Mouse (Mus musculus): Measurements from ENCODE around the gene Crybb2. TPM values are rescaled to one million over a fixed set of nuclear protein-coding genes. Genes with fewer than 3 reads are reported as not detected.
A peak's percentile ranks its signal among the peaks of the same experiment; 100 is the strongest.

The Crybb2 gene
- total RNA-seq, 2 experiments from 2014 or later = not detected

- intact Hi-C loops (cut with DNase I) = no loop called here
- DNase-seq = no peak
Observed at GRCm38 (mm10) chr5:113038601-113039000, 31.3 kb downstream of the Crybb2 start.

DNA sequence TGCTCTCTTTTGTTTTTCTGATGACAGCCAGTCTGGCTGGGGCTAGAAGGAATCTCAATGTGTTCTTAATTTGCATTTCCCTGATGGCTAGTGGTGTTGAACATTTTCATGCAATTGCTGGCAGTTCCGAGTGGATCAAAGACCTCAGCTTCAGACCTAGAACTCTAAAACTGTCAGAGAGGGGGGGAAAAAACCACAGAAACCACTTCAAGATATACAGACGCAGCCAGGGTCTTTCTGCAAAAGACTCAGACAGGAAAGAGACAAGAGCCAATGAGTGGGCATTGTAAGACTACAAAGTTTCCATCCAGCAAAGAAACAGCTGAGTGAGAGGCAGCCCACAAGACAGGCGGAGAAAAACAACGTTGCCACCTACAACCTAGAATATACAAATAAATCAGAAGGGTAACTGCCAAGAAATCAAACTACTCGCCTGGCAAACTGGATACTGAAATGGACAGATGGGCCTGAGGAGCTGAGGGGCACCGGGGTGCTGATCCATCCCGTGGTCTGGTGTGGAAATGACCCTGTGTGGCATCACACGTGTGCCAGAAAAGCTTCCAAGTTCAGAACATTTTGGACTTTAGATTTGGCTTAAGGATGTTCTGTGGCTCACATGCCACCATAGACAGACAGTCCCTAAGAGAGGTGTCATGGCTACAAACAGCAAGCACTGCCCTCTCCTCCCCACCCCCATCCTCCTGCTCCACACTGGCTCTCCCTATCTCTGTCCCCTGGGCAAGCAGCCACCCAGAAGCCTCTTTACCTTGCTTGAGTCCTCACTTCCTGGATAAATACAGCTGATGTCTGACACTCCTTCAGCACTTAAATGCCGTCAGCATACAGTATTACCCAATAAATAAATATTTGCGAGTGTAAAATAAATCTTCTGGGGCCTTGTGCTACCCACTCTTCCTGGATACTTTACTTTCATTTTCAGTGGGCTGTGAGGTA is 34.5 kb downstream of the Crybb2 start:
- DNase-seq = peak in 1 of 2 experiments; percentile 47

DNA sequence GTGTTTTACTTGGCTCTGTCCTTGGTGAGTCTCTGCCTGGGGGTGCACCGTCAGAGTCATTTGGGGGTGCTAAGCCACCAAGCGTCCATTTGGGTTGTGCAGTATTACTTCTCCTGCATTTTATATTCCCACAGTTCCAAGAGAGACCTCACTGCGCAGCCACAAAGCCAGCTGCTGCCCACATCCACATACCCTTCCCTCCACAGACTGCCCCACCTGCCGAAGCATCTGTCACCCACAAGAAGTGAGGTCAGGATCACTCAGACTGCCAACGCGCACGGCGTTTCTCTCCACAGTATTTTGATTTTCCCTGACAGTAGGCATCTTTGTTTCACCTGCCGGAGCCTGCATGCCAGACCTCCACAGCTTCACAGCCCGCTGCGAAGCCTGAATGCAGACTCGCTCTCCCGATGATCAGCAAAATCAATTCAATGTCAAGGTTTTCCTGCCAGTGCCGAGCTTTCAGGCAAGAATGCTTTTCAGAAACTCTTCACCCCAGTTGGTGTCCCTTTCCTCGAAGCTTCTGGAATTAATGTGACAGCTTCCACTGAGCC is 38.6 kb downstream of the Crybb2 start:
- intact Hi-C loops (cut with DNase I) = no loop called here
- DNase-seq = no peak

More for the DNA sequence above, 34.5 kb downstream of the Crybb2 start:
- intact Hi-C loops (cut with DNase I) = no loop called here

DNA sequence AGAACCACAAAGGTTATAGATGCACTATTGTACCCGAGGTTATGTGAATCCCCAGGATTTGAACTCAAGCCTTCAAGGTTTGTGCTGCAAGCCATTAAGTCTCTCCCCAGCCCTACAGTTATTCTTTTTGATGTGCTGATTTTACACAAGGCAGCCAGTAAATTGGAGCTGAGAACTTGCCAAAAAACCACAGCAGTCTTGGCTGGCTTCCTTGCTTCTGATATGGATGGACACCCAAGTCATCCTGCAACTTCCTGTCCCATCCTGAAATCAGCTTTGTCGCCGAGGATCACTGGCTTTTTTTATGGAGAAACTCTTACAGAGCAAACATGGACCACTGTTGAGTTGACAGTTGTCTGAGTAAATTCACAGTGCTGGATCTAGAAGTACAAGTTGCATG is 39.8 kb downstream of the Crybb2 start:
- DNase-seq = no peak
- intact Hi-C loops (cut with DNase I) = no loop called here

GRCm38 (mm10) chr5:113026706-113027105 is 43.2 kb downstream of the Crybb2 start:
- intact Hi-C loops (cut with DNase I) = no loop called here
- no peak for DNase-seq

- intact Hi-C loops (cut with DNase I) = no loop called here
- DNase-seq = peak; percentile 63 to 70
Observed at GRCm38 (mm10) chr5:113024154-113024764, 45.7 kb downstream of the Crybb2 start.

DNA sequence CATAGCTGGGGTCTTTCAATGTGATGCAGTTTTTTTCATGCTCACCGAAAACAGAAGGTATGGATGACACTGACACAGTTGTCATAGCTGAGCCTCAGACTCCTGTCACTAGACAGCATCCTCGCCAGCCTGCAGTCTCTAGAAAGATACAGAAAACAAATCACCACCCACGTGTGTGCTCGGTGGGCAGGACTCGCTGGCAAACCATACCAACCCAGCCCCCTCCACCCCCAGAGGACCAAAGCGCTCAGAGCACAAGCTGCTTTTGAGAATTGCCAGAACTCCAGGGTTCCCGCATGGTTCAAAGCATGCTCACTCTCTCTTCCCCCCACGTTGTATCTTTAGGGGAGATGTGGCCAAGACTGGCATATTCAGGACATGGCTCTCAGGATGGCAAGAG is 51.7 kb downstream of the Crybb2 start:
- DNase-seq = no peak
- intact Hi-C loops (cut with DNase I) = loop anchor here (5.0 kb wide), 1 partner anchor 86 kb away; no protein-coding TSS in a partner anchor

GRCm38 (mm10) chr5:113017004-113017403 is 52.9 kb downstream of the Crybb2 start:
- no peak for DNase-seq
- intact Hi-C loops (cut with DNase I) = loop anchor here (5.0 kb wide), 1 partner anchor 85 kb away; no protein-coding TSS in a partner anchor

DNA sequence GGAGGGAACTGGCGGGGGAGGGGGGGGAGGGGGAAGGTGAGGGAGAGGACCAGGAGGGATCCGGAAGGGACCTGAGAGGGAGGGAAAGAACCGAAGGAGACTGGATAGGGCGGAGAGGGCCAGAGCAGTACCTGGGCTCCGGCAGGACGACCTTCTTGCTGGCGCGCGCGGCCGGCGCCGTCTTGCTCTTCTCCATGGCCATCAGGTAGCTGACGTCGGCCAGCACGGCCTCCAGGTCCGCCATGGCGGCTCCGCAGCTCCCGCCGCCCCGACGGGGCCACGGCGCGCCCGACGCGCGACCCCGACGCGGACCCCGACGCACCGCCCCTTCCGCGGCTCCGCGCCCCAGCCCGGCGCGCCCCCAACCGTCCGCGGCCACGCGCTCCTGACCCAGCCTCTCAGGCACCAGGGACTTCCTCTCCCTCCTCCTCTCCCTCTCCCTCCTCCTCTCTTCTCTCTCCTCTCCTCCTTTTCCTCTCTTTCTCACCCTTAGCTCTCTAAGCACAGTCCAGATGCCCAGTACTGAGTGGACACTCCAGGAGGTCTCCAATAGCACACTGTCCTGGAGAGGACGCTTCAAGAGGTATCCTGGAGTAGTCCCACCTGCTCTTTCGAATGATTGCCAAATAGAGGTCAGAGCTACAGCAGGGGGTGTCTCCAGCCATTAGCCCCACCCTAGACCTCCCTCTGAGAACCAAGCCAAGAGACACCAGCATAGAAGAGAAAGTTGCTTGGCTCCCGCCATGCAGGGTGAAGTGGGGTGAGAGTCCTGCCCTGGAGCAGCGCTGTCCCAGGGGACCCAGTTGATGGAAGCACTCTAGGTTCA is 54.5 kb downstream of the Crybb2 start, which contains the start of gene Grk3:
TSS of gene Grk3 (minus strand) at position 556 of the 826 bp plus-strand sequence.
- peak; percentile 58 to 72 for DNase-seq
- intact Hi-C loops (cut with DNase I) = loop anchor here (2.0 to 5.0 kb wide), 2 partner anchors 83 to 145 kb away; no protein-coding TSS in a partner anchor

DNA sequence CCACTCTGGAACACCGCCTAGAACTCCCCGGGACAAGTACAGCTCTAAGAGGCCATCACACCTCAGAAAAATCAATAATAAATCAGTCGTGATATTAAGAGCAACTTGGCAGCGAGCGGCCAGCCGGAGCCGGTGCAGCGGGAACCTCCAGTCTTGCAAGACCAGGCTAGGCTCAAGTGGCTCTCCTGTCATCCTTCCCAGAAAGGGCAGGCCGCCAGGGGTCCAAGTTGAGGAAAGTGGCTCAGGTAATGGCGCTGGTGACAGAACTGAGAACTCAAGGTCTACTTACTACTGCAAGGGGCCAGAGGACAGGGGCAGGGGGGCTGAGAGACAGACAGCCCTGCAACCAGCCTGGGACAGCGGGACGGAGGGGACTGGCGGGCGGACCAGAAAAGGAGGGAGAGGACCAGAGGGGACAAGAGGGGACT is 55.1 kb downstream of the Crybb2 start:
- intact Hi-C loops (cut with DNase I) = loop anchor here (2.0 to 5.0 kb wide), 2 partner anchors 83 to 144 kb away; no protein-coding TSS in a partner anchor
- peak; percentile 33 to 45 for DNase-seq

DNA sequence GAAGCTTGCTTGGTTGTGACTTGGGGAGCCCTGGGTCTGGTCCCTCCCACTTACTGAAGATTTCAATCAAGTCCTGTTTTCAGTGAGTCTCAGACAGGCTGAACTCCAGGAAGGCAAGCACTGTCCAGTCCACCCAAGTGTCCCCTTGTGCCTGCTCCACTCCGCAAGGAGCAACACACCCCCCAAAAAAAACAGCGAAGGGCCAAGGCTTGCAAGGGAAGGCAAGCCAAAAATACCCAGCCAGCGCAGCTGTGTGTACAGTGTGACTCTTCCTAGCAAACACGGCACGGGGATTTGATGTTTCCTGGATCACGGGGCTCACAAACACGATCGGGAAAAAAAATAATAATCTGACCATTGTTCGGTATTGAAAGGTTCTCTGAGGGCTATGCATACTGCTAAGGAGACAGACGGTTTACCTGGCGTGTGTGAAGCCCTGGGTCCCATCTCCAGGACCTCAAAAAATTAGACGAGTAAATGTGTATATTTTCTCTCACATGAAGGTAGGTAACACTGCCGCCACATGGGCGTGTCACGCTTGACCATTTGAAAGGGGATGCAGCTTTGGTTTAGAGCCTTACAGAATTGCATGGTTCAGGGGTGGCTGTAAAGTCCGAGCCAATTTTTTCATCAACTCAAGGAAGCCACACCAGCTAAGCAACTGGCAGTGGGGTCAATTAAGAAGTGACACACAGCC is 55.7 kb downstream of the Crybb2 start:
- DNase-seq = peak; percentile 34 to 48

DNA sequence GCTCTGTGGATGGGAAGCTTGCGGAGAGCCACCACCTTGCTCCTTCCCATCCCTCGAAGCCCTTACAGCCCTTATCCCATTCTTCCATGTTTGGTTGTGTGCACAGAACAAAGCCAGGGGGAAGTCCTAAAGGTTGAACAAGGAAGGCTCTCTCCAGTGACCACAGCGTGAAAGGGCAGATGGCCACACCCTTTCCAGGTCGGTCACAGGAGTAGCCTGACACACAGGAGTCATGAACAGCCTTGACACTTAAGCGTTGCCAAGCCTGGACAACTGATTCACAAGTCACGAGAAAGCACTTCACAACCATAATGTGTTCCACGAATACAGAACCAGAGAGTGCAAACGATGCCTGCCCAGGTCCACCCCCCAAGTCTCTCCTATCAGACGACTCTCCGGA is 58.0 kb downstream of the Crybb2 start:
- intact Hi-C loops (cut with DNase I) = no loop called here
- no peak for DNase-seq

More for the DNA sequence above, 55.7 kb downstream of the Crybb2 start:
- intact Hi-C loops (cut with DNase I) = loop anchor here (2.0 kb wide), 1 partner anchor 143 kb away; no protein-coding TSS in a partner anchor

GRCm38 (mm10) chr5:113009183-113009820 is 60.6 kb downstream of the Crybb2 start:
- peak in 1 of 2 experiments; percentile 33 for DNase-seq
- intact Hi-C loops (cut with DNase I) = no loop called here

DNA sequence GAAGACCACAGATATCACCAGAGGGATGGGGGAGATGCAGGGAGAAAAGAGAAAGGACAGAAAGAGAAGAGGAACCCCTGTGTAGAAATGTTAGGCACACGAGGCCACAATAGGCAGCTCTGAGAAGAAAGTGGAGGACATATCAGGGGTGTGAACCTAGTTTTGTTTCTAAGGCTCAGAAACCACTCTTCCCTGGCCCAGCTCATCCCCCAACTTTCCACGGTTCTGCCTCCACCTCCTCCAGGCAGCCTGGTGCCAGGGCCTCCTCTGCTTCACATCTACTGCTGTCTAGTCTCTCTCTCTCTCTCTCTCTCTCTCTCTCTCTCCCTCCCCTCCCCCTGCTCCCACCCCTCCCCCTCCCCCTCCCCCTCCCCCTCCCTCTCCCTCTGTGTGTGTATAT is 61.4 kb downstream of the Crybb2 start:
- DNase-seq = no peak
- intact Hi-C loops (cut with DNase I) = no loop called here

Other genes with a start within 250 kb of the Crybb2 start
- gene Myo18b, start 173.8 kb downstream of the Crybb2 start, total RNA-seq (2021) = 100 to 1,000 TPM; 222 to 227 TPM
- gene Grk3, start 54.3 kb downstream of the Crybb2 start, total RNA-seq (2021) = 10 to 100 TPM in 1 of 2 experiments, 1 to 10 TPM in 1; 9.1 to 17.6 TPM
- 1 to 10 TPM; 2.0 to 2.1 TPM for gene Crybb3, start 11.5 kb upstream of the Crybb2 start, total RNA-seq (2021)
- gene 2900026A02Rik, start 151.1 kb upstream of the Crybb2 start, total RNA-seq (2021) = 10 to 100 TPM; 46.9 to 51.4 TPM
- not detected for gene Tmem211, start 156.8 kb upstream of the Crybb2 start, total RNA-seq (2021)
- gene Sgsm1, start 240.7 kb upstream of the Crybb2 start, total RNA-seq (2021) = 1 to 10 TPM in 1 of 2 experiments, under 1 TPM in 1; 0.74 to 1.1 TPM

Data from heart, postnatal 10 days (tissue).